Mouse (Mus musculus): ENCODE data around the gene Plac8.
A peak's percentile ranks its signal among the peaks of the same experiment; 100 is the strongest.

- TF ChIP-seq CTCF (IDR thresholded peaks at IDR 0.05; ENCODE audit: low read depth, low read length), result peak; percentile 17
- no peak for TF ChIP-seq POLR2A (IDR thresholded peaks at IDR 0.05; ENCODE audit: insufficient read depth, low read length)
- no peak for TF ChIP-seq EP300 (IDR thresholded peaks at IDR 0.05; ENCODE audit: insufficient read depth, low read depth, low read length)
Measured at GRCm38 (mm10) chr5:100574771-100575170, 2.7 kb upstream of the Plac8 start.

All from ES-Bruce4 (cell line).